Mouse (Mus musculus): ENCODE data around the gene Tmed10. TPM values are rescaled to one million over a fixed set of nuclear protein-coding genes. Genes with fewer than 3 reads are reported as not detected.

Gene Tmed10
- polyA plus RNA-seq, 1 experiment from 2014 or later, result 328 TPM

GRCm38 (mm10) chr12:85391148-85391547, 16.5 kb upstream of the Tmed10 start:
- Histone ChIP-seq H3K9ac (ENCODE audit: low read depth, low read length) (no peak overlapping the region), H3K27me3 (replicated peaks; ENCODE audit: control insufficient read depth, insufficient read depth, low read length) (no peaks in the 10 kb centered on the region), H3K27ac (ENCODE audit: low read depth, low read length) (no peak overlapping the region), H3K9me3 (ENCODE audit: control insufficient read depth) (no peaks in the 10 kb centered on the region), H3K4me2 (replicated peaks; ENCODE audit: low read depth) (no peak overlapping the region), H3K4me3 (ENCODE audit: low read depth, low read length) (no peak overlapping the region), H3K4me1 (replicated peaks; ENCODE audit: control insufficient read depth, insufficient read depth, low read length) (peaks cover 9% of the 10 kb centered on the region; the same call in 1 of the 2 replicates), H3K36me3 (ENCODE audit: control insufficient read depth, insufficient read depth) (no peaks in the 10 kb centered on the region)
- WGBS, result 79% methylated on average over 7 of the region's 7 CpGs
- TF ChIP-seq CTCF (IDR thresholded peaks at IDR 0.05; ENCODE audit: low read depth), result no peak
- no peak for ATAC-seq

GRCm38 (mm10) chr12:85389204-85390185, 14.8 kb upstream of the Tmed10 start:
- peak; percentile 78 for ATAC-seq
- Histone ChIP-seq H3K9me3 (ENCODE audit: control insufficient read depth) (no peaks in the 10 kb centered on the region), H3K4me2 (replicated peaks; ENCODE audit: low read depth) (no peak overlapping the region)

DNA sequence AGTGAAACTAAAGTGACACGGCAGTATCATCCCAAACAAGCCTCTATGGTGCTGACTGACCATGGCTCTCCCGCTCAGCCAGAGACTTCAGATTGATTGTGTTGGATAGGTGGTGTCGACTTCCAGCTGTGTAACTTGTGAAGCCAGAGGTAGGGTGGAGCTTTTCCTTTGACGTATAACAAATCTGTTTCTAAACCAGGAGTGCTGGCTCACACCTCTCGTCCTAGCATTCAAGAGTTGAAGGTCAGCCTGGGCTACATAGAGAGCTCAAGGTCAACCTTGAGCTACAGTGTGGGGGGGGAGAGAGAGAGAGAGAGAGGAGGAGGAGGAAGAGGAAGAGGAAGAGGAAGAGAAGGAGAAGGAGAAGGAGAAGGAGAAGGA, 11.3 kb upstream of the Tmed10 start:
- no peak overlapping the region for H3K27ac ChIP-seq (ENCODE audit: low read depth, low read length)
- WGBS, result 59% methylated on average over 5 of the region's 5 CpGs
- no peaks in the 10 kb centered on the region for H3K9me3 ChIP-seq (ENCODE audit: control insufficient read depth)

More at GRCm38 (mm10) chr12:85389204-85390185, 14.8 kb upstream of the Tmed10 start:
- no peaks in the 10 kb centered on the region for H3K36me3 ChIP-seq (ENCODE audit: control insufficient read depth, insufficient read depth)
- 46% methylated on average over 15 of the region's 15 CpGs for WGBS
- peaks cover 11% of the 10 kb centered on the region; the same call in 1 of the 2 replicates for H3K4me1 ChIP-seq (replicated peaks; ENCODE audit: control insufficient read depth, insufficient read depth, low read length)
- no peaks in the 10 kb centered on the region for H3K27me3 ChIP-seq (replicated peaks; ENCODE audit: control insufficient read depth, insufficient read depth, low read length)
- H3K4me3 ChIP-seq (ENCODE audit: low read depth, low read length), result no peak overlapping the region
- peak overlapping the region; percentile 11 for H3K27ac ChIP-seq (ENCODE audit: low read depth, low read length)
- TF ChIP-seq CTCF (IDR thresholded peaks at IDR 0.05; ENCODE audit: low read depth), result peak; percentile 27; the same call in 1 of the 2 replicates
- H3K9ac ChIP-seq (ENCODE audit: low read depth, low read length), result no peak overlapping the region

GRCm38 (mm10) chr12:85385329-85385994, 10.8 kb upstream of the Tmed10 start:
- 66% methylated on average over 10 of the region's 10 CpGs for WGBS
- Histone ChIP-seq H3K4me1 (replicated peaks; ENCODE audit: control insufficient read depth, insufficient read depth, low read length) (0 out of 2 replicates have a peak, but pooled peaks cover 8% of the 10 kb centered on the region), H3K27me3 (replicated peaks; ENCODE audit: control insufficient read depth, insufficient read depth, low read length) (no peaks in the 10 kb centered on the region), H3K9me3 (ENCODE audit: control insufficient read depth) (no peaks in the 10 kb centered on the region), H3K4me2 (replicated peaks; ENCODE audit: low read depth) (no peak overlapping the region), H3K4me3 (ENCODE audit: low read depth, low read length) (no peak overlapping the region), H3K36me3 (ENCODE audit: control insufficient read depth, insufficient read depth) (no peaks in the 10 kb centered on the region), H3K27ac (ENCODE audit: low read depth, low read length) (no peak overlapping the region), H3K9ac (ENCODE audit: low read depth, low read length) (no peak overlapping the region)
- no peak for TF ChIP-seq CTCF (IDR thresholded peaks at IDR 0.05; ENCODE audit: low read depth)
- ATAC-seq, result no peak

More for the DNA sequence above, 11.3 kb upstream of the Tmed10 start:
- Histone ChIP-seq H3K9ac (ENCODE audit: low read depth, low read length) (no peak overlapping the region), H3K36me3 (ENCODE audit: control insufficient read depth, insufficient read depth) (no peaks in the 10 kb centered on the region), H3K4me3 (ENCODE audit: low read depth, low read length) (no peak overlapping the region), H3K27me3 (replicated peaks; ENCODE audit: control insufficient read depth, insufficient read depth, low read length) (no peaks in the 10 kb centered on the region), H3K4me2 (replicated peaks; ENCODE audit: low read depth) (no peak overlapping the region), H3K4me1 (replicated peaks; ENCODE audit: control insufficient read depth, insufficient read depth, low read length) (0 out of 2 replicates have a peak, but pooled peaks cover 8% of the 10 kb centered on the region)
- no peak for ATAC-seq
- no peak for TF ChIP-seq CTCF (IDR thresholded peaks at IDR 0.05; ENCODE audit: low read depth)

DNA sequence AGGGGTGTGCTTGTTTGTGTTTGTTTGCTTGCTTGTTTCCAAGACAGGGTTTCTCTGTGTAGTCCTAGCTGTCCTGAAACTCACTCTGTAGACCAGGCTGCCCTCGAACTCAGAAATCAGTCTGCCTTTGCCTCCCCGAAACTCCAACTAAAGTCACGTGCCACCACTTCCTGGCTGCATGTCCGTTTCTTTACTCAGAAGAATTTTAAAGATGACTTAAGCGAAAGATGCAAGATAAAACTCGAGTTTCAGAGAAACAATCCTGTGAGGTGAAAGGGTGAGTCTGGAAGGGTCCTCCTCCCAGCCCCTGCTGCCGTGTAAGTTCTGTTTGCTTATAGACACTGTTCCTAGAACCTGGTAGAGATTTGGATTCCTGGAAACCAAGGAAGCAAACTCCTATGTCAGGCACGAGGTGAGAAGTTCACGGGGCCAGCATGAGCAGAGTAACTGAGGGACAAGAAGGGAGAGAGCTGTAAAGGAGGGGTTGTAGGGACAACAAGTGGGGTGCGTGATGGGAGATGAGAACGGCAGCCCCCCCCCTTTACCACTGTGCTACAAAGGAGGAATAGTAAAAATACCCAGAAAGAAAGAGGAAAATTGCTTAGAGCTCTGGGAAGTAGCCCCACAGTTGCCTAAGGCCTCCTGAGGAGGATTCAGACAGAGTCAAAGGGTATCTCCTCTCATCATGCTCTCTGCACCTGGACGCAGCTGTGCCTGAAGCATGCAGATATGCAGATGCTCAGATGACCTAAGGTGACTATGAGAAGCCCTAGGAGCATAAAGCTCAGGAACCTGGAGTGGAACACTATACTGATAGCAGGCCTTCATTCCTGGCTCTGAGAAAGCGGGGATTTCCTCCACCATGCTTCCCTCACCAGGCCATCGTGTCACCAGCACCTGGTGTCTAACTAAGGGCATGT, 8.4 kb upstream of the Tmed10 start:
- ATAC-seq, result no peak
- no peaks in the 10 kb centered on the region for H3K36me3 ChIP-seq (ENCODE audit: control insufficient read depth, insufficient read depth)
- H3K4me2 ChIP-seq (replicated peaks; ENCODE audit: low read depth), result no peak overlapping the region

More for the DNA sequence above, 8.4 kb upstream of the Tmed10 start:
- WGBS, result 52% methylated on average over 14 of the region's 14 CpGs
- H3K9ac ChIP-seq (ENCODE audit: low read depth, low read length), result no peak overlapping the region
- H3K9me3 ChIP-seq (ENCODE audit: control insufficient read depth), result no peaks in the 10 kb centered on the region
- TF ChIP-seq CTCF (IDR thresholded peaks at IDR 0.05; ENCODE audit: low read depth), result no peak
- no peaks in the 10 kb centered on the region for H3K27me3 ChIP-seq (replicated peaks; ENCODE audit: control insufficient read depth, insufficient read depth, low read length)
- no peak overlapping the region; the same call in 1 of the 2 replicates for H3K27ac ChIP-seq (ENCODE audit: low read depth, low read length)
- H3K4me3 ChIP-seq (ENCODE audit: low read depth, low read length), result no peak overlapping the region
- H3K4me1 ChIP-seq (replicated peaks; ENCODE audit: control insufficient read depth, insufficient read depth, low read length), result 0 out of 2 replicates have a peak, but pooled peaks cover 4% of the 10 kb centered on the region

Data from intestine, postnatal 0 days (tissue).